Mouse (Mus musculus) CD8-positive naive resting alpha-beta T cell, adult 2 months (primary cell): ENCODE data around the gene Fto.

ENCODE experiments used
- DNase-seq, 2 experiments: peaks; one replicate each; pipeline ENCODE4 v3.0.0; 2022; ENCODE audit warnings: low read depth in 2 of 2, low spot score in 2 of 2

Fto gene

DNA sequence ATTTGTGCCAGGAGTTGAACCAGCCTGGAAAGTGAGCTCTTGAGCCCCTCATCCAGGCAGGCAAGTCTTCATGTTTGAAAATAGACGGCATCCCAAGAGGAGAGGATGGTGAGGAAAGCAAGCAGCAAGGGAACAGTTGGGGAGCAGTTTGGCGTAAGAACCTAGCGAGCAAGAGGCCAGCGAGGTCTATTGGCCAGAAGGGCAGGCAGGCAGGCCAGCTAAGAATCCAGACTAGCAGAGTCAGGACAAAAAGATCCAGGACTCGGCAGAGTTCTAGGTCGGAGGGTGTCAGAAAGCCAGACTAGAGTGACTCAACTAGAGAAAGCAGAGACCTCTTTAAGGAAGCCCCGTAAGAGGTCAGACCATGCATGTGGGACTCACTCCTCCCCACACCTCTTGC, 327.1 kb downstream of the Fto start:
- no peak for DNase-seq

DNA sequence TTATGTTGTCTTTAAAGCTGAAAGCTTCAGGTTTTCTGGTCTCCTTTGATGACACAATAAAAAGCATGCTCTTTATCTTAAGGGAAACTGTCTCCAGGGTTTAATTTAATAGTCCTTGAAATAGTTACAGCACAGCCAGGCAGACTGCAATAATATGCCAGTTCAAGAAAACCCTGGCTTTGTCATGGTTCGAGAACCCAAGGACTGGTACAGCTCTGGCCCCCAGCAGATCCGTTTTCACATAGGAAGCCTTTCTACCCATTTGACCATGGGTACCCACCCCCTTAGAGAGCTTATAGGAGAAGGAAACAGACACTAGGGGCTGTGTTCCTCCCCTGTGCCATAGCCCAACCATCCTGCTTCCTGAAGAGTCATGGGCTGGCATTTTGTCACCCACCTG, 332.2 kb downstream of the Fto start:
- DNase-seq = no peak

DNA sequence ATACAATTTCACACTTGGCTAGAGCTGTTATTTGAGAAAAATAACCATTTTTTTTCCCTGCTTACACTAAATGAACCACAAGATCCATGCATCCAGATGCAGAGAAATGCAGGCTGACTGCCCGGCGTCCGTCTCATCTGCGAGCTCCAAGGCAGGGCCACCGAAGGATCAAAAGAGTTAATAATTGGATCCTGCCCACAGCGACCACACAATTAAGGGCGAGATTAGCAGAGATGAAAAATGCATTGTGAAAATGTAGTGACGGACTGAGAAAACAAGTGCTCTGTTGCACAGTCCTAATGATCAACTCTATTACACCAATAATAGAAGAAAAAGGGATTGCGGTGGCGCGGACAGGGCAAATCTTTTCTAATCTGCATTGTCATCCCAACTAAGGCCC, 334.6 kb downstream of the Fto start:
- no peak for DNase-seq

DNA sequence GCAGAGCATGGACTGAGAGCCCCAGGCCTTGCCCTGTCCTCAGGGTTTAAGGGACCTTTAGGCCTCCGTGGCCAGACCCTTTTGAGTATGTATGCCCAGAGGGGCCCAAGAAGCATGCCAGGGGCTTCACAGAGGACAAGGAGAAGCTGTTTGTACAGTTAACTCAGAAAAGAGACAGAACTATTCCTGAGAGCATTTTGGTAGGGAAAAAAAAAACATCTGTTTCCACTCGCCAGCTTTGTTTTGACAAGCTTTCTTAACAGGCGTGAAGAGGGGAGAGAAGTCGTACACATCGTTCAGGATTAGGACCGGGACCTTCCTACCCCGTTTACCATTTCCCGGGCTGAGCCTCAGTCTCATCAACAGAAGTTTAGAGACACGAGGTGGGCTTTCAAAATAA, 335.5 kb downstream of the Fto start:
- DNase-seq = no peak

DNA sequence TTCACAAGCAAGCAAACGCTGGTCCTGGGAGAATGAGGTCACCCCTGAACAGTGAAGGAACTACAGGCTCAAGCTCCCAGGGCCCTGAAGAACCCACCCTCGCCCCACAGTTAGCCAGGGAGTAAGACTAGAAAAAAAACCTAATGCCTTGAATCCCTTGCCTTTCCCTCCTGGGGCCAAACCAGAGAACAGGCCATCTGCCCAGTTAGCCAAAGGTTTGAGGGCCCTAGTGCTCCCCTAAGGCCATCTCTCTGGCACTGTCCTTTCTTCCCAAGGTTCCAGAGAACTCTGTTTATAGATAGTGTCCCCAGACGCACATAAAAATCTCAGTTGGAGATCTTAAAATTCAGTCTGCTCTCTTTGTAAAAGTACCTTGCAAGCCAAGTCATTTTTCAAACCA, 340.2 kb downstream of the Fto start:
- no peak for DNase-seq

DNA sequence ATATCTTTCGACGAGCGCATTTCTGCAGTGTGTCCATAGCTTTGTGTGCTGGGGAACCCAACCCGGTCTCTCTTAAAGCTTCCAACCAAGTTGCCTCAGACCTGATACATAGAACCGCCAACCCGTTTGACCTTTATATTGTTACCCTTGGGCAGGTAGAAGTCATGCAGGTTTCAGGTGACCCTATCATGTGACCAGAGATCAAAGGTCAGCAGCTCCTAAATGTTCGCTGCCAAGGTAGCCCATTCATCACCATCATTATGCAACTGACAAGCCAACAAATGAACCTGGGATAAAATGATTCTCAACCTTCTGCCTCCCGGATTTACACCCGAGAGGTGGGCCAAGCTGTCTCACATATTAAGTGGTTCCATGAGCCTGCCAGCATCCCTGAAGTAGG, 344.1 kb downstream of the Fto start:
- DNase-seq = no peak

DNA sequence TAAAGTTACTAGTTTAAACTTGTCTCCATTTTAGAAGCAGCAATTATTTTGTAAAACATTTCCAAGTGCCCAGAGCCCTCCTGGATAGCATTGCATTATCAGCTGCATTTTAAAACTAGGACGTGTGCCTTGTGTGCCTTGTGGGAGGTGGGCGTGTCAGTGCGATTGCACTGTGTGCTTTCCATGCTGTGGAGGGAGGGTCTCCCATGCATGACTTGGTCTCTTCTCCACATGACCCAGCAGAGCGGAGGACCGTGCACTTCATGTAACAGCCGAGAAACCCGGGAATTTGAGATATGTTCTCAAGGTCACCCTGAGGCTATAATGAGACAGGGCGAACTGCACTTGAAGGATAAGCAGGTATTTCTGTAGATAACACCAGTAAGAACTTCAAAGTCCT, 347.6 kb downstream of the Fto start:
- no peak for DNase-seq

DNA sequence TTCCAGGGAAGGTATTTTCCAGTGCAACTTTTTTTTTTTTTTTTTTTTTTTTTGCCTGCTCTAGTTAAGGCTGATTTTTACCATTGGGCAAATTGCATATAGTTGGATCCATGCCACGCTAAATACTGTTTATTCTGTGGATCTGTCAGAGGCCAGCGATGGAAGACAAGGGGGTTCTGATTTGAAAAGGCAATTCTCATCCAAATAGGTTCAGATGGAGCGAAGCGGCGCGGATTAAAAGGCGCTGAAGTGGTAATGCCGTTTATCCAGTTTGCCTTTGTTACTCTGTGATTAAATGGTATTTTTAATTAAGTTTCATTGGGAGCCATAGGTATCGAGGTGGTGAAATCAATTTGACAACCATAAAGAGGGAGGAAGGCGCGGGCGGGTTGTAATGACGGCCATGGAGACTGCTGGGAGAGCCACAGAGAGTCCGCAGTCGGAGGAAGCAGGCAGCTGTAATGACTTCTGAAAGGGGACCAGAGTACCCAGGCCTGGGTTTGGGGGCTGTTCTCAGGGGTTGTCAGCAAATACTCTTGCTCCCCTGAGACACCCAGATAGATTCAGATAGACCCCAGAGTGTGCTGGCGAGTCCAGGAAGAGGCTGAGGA, 356.2 kb downstream of the Fto start:
- no peak for DNase-seq

DNA sequence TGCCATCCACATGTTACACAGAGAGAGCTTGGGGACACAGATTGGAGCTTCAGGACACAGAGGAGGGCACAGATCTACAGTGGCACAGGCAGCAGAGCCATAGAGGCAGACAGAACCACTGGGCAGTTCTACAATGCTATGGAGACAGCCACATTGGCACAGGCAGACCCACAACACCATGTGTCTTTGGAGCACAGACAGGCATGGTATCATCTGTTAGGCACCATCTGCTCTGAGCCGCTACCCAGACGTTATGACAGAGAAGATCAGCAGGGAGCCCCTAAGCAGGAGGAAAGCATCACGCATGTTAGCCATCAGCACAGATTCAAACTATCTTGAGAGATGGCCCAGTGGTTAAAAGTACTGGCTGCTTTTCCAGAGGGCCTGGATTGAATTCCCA, 363.6 kb downstream of the Fto start:
- DNase-seq = no peak

DNA sequence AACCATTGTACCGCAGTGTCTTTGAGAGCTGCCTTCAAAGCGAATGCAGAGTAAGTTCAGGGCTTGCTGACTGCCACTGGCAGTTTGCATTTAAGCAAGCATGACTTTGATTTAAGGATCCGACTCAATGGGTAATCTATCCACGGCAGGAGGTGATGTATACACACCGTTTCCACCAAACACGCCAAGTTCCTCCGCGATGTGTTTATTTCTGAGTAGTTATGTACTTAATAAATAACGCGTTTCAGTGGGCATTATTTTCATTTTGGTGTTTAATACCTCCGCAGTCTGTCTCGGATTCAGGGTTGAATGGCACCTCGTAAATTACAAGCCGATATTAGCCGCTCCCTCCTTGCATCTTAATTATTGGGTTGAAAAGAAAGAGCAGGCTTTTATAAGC, 366.1 kb downstream of the Fto start:
- no peak for DNase-seq

DNA sequence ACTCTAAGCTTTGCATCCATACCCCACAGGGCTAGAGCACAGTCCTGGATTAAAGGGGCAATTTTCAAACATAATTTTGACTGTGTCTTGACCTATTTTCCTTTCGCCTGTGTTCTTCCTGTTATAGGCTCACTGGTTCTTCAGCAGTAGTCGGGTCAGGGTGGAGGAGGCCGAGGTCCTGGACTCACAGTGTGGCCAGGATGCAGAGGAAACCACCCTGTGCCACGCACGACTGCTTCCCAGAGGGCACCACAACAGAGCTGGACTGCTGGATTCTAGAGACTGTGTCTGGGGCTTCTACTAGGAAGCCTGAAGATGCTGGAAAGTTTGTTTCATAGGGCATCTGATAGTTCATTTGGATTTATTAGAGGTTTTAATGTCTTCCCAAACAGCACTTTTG, 366.8 kb downstream of the Fto start:
- no peak for DNase-seq

DNA sequence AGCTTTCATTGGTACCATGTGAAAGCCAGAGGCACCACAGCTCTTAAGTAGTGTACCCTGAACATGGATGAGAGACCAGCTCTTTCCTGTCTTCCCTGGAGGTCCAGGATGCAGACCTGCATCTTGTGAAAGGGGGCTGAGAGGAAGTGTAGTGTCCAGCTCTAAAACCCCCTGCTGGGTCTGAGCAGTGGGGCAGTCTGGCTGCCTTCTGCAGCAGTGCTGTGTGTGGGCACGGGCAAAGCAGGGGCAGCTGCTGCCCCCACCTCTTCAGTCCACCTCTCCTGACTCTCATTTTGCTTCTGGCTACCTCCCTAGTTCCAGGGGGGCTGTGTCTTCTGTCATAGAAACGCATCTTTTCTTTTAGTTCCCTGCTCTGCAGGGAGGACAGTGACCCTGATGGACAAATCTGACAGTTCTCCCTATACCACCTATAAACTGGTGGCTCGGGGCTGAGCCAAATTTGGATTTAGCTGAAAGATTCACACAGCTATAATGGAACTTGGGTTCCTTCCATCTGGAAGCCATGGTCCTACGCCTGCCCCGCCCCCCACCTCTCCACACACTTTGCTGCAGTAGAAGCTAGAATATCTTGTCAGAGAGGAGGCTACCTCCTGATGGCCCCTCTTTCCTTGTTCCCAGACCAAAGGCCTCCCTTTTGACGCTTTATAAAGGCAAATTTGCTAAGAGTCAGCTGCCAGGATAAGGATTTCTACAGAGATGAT, 371.4 kb downstream of the Fto start:
- DNase-seq = no peak

DNA sequence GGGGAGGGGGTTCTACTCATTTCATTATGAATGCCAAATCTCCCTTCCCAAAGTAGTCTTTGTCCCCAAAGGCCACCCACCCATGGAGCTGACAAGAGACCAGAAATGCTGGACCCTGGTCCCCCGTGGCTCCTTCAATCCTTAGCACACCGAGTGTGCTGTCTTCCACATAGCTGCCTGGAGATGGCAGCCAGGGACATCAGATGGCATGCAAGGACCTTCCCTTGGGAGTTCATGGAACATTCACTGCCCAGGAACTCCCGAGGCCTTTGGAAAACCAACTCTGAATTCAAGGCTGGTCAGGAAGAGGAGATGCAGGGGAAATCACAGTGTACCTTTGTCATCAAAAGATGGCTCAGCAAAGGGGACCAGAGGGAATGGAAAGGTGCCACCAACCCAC, 372.1 kb downstream of the Fto start:
- no peak for DNase-seq

DNA sequence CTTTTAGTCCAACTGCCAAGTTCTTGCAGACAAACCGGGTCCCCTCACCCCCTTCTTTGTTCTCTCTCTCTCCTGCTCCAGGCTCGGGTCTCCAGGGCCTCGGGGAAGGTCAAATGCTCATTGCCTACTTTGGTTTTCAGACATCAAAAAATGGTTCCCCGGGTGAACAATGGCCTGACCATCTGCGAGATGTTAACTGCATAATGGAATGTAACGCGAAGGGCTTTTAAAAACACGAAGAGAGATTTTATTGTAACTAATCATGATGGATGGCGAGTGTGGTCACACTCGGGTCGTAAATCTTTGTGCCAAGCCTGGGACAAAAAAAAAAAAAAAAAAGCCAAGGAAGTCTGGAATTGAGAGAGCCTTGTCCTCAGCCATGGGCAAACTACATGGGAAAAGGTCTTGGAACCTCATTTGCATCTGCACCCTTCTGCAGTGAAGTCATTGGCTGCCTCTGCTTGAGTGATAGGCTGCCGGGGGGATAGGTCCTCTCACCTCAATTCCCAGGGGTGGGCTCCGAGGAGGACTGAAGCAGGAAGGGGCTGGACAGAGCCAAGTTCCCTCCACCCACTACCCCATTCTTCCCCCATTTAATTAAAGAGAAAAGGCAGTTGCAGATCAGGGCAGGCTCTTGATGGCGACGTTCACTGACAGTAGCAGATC, 378.9 kb downstream of the Fto start:
- no peak for DNase-seq

DNA sequence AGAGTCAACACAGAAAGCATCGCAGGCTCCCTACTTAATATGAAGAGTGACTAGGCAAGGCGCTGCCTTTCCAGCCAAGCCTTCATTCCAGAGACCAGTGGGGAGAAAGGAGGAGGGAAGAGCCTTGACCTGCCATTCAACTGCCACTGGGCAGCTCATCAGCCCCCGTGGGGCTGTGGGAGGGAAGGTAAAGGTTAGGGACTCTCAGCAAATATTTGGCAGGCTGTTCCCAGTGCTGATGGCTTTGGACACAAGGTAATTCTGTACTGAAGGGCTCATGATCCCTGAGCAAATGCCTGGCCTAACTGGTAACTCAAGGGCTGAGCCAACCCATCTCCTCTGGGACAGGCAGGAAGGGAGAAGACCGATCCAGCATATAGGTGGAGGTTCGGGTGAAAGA, 393.2 kb downstream of the Fto start:
- no peak for DNase-seq

DNA sequence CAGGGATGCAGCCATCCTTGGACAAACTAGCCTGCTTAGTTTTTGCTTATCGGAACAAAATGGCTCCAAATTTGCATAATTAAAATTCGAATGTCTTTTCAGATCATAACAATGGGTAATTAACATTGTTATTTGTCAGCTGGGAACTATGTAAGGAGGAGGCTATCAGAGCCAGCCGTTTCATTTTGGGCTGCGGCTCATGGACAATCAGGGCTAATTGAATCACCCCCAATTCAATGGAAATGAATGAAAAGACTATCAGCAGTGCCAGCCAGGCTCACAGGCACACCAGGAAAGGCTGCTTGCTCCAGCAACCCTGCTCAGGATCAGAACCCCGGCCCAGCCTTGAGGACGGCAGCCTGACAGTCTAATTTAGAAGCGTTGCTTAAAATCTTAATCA, 395.3 kb downstream of the Fto start:
- no peak for DNase-seq

DNA sequence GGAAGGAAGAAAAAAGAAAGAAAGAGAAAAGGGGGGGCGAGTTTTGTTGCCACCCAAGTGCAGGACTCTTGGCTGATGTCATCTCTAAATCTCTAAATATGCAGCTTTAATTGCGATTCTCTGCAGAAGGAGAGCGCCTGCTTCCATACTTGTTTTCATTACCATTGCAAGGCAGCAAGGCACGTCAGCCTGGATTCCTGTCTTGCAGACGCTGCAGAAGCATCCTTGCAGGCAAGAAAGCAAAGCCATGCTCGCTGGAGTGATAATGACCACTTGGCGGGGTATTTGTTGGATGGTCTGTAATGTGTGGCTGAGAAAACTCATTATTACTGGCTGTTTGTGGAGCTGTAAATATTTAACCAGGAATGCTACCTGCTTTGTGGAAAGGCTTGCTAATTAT, 396.4 kb downstream of the Fto start:
- DNase-seq = no peak

DNA sequence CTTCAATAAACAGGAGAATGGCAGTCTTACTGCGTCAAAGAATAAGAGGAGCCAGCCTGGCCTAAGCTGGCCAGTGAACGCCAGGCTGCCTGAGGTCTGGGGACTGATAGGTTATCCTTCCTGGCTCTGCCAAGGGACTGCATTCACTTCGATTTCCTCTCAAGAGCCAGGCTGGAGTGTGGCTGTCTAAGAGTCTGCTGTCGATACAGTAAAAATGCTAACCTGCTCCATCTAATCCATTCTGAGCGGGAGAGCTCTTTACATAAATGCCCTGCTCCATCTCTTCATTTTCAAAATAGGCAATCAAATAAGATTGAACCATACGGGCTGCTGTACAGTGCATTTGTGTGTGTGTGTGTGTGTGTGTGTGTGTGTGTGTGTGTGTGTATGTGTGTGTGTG, 397.9 kb downstream of the Fto start:
- DNase-seq = no peak

DNA sequence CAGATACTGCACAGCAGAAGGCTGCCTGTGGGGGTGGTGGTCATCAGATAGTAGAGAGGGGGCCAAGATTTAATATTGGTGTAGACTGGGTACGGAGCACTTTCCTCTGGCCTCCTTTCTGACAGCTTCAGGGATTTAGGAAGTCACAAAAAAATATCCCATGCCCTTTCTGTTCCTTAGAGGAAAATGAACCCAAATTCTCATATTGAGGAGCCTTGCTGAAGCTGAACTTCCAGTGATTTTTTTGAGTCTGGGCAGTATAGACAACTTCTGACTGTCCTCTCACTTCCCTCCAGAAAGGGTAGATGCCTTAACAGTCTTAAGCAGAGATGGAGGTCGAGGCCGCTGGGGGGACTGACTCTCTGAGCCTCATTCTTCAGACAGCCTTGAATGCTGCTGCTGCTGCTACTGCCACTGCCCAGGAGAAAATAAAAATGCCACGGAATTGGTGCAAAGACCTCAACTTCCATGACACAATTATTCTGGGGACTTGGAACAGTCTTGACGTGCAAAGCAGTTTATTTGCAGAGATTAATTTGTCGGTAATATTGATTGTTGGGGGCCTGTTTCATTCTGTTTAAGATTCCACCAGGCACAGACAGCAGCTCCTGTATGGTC, 398.8 kb downstream of the Fto start:
- no peak for DNase-seq

DNA sequence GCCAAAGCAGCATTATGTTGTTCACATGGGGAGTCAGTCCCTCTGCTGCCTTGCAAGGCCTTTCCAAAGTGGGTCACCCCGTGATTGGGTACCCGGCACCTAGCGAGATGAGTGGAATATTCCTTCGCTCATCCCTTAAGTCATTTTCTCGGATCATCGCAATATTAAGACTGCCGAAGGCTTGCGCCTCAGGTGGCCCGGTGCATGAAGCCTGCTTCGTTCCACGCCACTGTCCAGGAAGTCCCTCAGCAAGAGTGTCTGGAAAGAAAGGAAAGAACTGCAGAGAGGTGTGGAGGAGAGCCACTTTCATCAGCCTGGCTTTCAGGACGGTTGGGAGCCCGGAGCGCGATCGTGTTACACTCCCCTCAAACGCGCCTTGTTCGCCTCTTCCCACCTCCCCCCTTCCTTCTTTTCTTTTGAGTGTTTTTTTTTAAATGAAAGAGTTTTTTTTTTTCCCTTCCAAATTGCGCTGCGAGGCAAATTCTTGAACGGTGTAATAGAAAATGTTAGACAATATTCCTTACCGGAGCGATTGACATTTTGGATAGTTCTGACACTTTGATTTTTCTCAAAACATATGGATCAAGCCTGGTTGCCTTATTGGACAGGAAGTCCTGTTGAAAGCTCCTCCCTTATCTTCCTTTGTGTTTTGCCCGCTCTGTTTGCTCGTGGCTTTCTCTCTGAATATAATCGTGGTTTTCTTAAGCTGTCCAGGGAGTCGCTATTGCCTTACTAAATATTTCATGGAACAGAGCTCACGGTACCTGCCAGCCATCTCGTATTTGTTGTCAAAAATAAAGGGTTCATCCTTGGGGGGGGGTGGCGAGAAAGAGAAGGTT, 399.6 kb downstream of the Fto start:
- DNase-seq = no peak

DNA sequence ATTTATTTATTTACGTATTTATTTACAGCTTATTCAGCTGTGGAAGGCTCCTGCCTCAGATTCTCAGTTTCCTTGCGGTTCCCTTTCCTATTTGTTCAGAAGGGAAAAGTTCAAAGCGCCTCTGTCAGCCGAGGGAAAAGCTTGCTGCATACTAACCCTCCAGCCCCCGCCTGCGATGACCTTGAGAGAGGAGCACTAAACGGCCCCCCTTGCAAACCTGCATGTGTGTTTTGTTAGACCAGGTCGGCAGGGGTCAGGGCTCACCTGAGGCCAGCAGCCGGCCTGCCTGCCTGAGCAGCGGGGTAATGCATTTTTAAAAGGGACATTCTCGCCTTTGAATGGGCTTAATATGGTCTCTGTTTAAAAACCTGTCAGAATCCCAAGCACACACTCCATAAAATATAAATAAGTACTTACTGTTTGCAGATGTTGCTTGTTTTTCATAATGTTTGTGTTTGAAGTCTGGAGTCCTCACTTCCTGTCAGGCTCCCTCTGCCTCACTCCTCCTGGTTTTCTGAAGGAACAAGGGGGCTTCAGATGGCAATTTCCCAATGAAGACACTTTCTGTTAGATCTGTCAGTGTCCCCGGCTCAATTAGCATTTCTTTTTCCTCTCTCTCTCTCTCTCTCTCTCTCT, 400.5 kb downstream of the Fto start:
- DNase-seq = no peak
